Comparison of ENCODE assay signal across 14 mouse cellular contexts in the genomic region with DNA sequence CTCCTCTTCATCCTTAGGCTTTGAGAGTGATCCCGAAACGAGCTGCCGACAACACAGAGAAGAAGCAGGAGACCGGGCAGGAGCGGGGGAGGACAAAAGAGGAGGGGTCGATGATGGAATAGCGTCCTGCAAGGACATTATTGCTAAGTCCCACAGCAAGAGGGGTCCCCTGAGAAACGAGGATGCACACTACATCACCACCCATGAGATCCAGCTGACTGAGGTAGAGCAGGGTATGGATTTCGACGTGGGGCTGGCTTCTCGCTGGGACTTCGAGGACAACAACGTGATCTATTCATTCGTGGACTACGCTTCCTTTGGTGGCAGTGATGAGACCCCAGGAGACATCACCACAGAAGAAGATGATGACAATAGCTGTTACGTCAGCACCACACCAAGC. TPM values are rescaled to one million over a fixed set of nuclear protein-coding genes. Genes with fewer than 3 reads are reported as not detected.
DNase-seq lines count a peak whose midpoint lies in the region; ATAC-seq lines count a peak whose summit lies in the region.
"Had no signal": no experiment of that assay in that cellular context is flagged by ENCODE, and none has a peak within 500 bp of the region (broad histone marks: within the 10 kb centered on the region; RNA-seq: fewer than 3 reads in every experiment).

No protein-coding gene starts in this region.

- H3K27me3 ChIP-seq in forebrain, embryonic 13.5 days, result no peaks in the 10 kb centered on the region
- no peaks in the 10 kb centered on the region for H3K27me3 ChIP-seq in forebrain, embryonic 16.5 days (replicated peaks; ENCODE audit: control insufficient read depth, insufficient read depth, low read length)
- H3K27me3 ChIP-seq in heart, embryonic 14.5 days (ENCODE audit: control insufficient read depth, insufficient read depth, low read length), result no peaks in the 10 kb centered on the region
- no peaks in the 10 kb centered on the region for H3K27me3 ChIP-seq in heart, embryonic 15.5 days
- no peaks in the 10 kb centered on the region; the same call in 1 of the 2 replicates for H3K27me3 ChIP-seq in limb, embryonic 10.5 days (ENCODE audit: low read depth, poor library complexity, severe bottlenecking)
- H3K27me3 ChIP-seq in neural tube, embryonic 15.5 days (replicated peaks), result no peaks in the 10 kb centered on the region
- H3K27me3 ChIP-seq: embryonic facial prominence, embryonic 13.5 days; limb, embryonic 15.5 days; neural tube, embryonic 12.5 days had no signal

- no peak overlapping the region for H3K9ac ChIP-seq in forebrain, embryonic 13.5 days
- no peak overlapping the region for H3K9ac ChIP-seq in forebrain, embryonic 16.5 days (replicated peaks; ENCODE audit: low read depth, low read length)
- H3K9ac ChIP-seq in heart, embryonic 14.5 days (ENCODE audit: low read length), result peak overlapping the region; percentile 87
- H3K9ac ChIP-seq in heart, embryonic 15.5 days, result peak overlapping the region; percentile 65
- H3K9ac ChIP-seq in neural tube, embryonic 15.5 days (replicated peaks), result no peak overlapping the region
- H3K9ac ChIP-seq: embryonic facial prominence, embryonic 13.5 days; limb, embryonic 15.5 days; lung, embryonic 14.5 days; neural tube, embryonic 12.5 days had no signal

- no peaks in the 10 kb centered on the region for H3K36me3 ChIP-seq in forebrain, embryonic 13.5 days (ENCODE audit: poor library complexity, severe bottlenecking)
- H3K36me3 ChIP-seq in forebrain, embryonic 16.5 days (ENCODE audit: control insufficient read depth, insufficient read depth), result no peaks in the 10 kb centered on the region
- no peaks in the 10 kb centered on the region for H3K36me3 ChIP-seq in heart, embryonic 14.5 days (ENCODE audit: control insufficient read depth, insufficient read depth, low read length)
- no peaks in the 10 kb centered on the region for H3K36me3 ChIP-seq in heart, embryonic 15.5 days
- H3K36me3 ChIP-seq in limb, embryonic 10.5 days, result no peaks in the 10 kb centered on the region
- no peaks in the 10 kb centered on the region for H3K36me3 ChIP-seq in neural tube, embryonic 15.5 days
- H3K36me3 ChIP-seq: embryonic facial prominence, embryonic 13.5 days; limb, embryonic 15.5 days; neural tube, embryonic 12.5 days had no signal

- 83% methylated on average over 16 of the region's 16 CpGs for WGBS in forebrain, embryonic 13.5 days
- WGBS in forebrain, embryonic 16.5 days, result 72% methylated on average over 16 of the region's 16 CpGs
- WGBS in heart, embryonic 14.5 days, result 61% methylated on average over 16 of the region's 16 CpGs
- WGBS in heart, embryonic 15.5 days, result 73% methylated on average over 16 of the region's 16 CpGs
- WGBS in limb, embryonic 10.5 days, result 90% methylated on average over 16 of the region's 16 CpGs
- 85% methylated on average over 16 of the region's 16 CpGs for WGBS in neural tube, embryonic 15.5 days

- no peak overlapping the region for H3K4me3 ChIP-seq in forebrain, embryonic 13.5 days
- H3K4me3 ChIP-seq in forebrain, embryonic 16.5 days (replicated peaks; ENCODE audit: low read length), result no peak overlapping the region
- peak overlapping the region; percentile 40 to 50 for H3K4me3 ChIP-seq in heart, embryonic 14.5 days (ENCODE audit: control insufficient read depth in 1 of 2, insufficient read depth in 1 of 2, low read depth in 1 of 2, low read length in 2 of 2)
- peak overlapping the region; percentile 53 for H3K4me3 ChIP-seq in heart, embryonic 15.5 days
- H3K4me3 ChIP-seq in limb, embryonic 10.5 days, result no peak overlapping the region
- H3K4me3 ChIP-seq in neural tube, embryonic 15.5 days (replicated peaks), result no peak overlapping the region
- H3K4me3 ChIP-seq: embryonic facial prominence, embryonic 13.5 days; megakaryocyte, embryonic 14.5 days; neural tube, embryonic 12.5 days had no signal

- H3K4me2 ChIP-seq in forebrain, embryonic 13.5 days, result no peak overlapping the region
- no peak overlapping the region for H3K4me2 ChIP-seq in forebrain, embryonic 16.5 days (ENCODE audit: low read length)
- H3K4me2 ChIP-seq in heart, embryonic 14.5 days (ENCODE audit: low read length), result peak overlapping the region; percentile 80
- peak overlapping the region; percentile 76 for H3K4me2 ChIP-seq in heart, embryonic 15.5 days
- H3K4me2 ChIP-seq in neural tube, embryonic 15.5 days, result no peak overlapping the region
- H3K4me2 ChIP-seq: embryonic facial prominence, embryonic 13.5 days; limb, embryonic 15.5 days; neural tube, embryonic 12.5 days had no signal

- H3K27ac ChIP-seq in forebrain, embryonic 13.5 days, result no peak overlapping the region
- H3K27ac ChIP-seq in forebrain, embryonic 16.5 days (ENCODE audit: low read length), result no peak overlapping the region; the same call in 1 of the 2 replicates
- peak overlapping the region; percentile 87 to 97 for H3K27ac ChIP-seq in heart, embryonic 14.5 days (replicated peaks in 1 of 2; ENCODE audit: control insufficient read depth in 1 of 2, insufficient read depth in 1 of 2, low read depth in 2 of 2, low read length in 2 of 2)
- H3K27ac ChIP-seq in heart, embryonic 15.5 days, result peak overlapping the region; percentile 96
- peak overlapping the region; percentile 51 for H3K27ac ChIP-seq in limb, embryonic 10.5 days
- H3K27ac ChIP-seq in neural tube, embryonic 15.5 days (replicated peaks), result no peak overlapping the region
- H3K27ac ChIP-seq: neural tube, embryonic 12.5 days had no signal

- no peak for DNase-seq in heart, adult 18-20 months
- DNase-seq in limb, embryonic 10.5 days (ENCODE audit: low spot score), result no peak
- DNase-seq in cerebellum, postnatal 36 days, result no peak
- DNase-seq: adrenal gland, adult 8-10 months; lung, embryonic 14.5 days had no signal

- H3K4me1 ChIP-seq in forebrain, embryonic 13.5 days, result peaks cover 21% of the 10 kb centered on the region
- H3K4me1 ChIP-seq in forebrain, embryonic 16.5 days (replicated peaks; ENCODE audit: control insufficient read depth, insufficient read depth, low read length), result peaks cover 25% of the 10 kb centered on the region
- peaks cover 27 to 55% of the 10 kb centered on the region in 2 experiments for H3K4me1 ChIP-seq in heart, embryonic 14.5 days (ENCODE audit: control insufficient read depth in 2 of 2, insufficient read depth in 2 of 2, low read length in 2 of 2)
- peaks cover 27% of the 10 kb centered on the region for H3K4me1 ChIP-seq in heart, embryonic 15.5 days (replicated peaks)
- H3K4me1 ChIP-seq in limb, embryonic 10.5 days, result peaks cover 43% of the 10 kb centered on the region
- peaks cover 19% of the 10 kb centered on the region for H3K4me1 ChIP-seq in neural tube, embryonic 15.5 days

- H3K9me3 ChIP-seq in forebrain, embryonic 13.5 days (replicated peaks), result no peaks in the 10 kb centered on the region
- no peaks in the 10 kb centered on the region for H3K9me3 ChIP-seq in forebrain, embryonic 16.5 days (ENCODE audit: control insufficient read depth, low read length)
- no peaks in the 10 kb centered on the region for H3K9me3 ChIP-seq in heart, embryonic 14.5 days (ENCODE audit: control insufficient read depth, low read length)
- no peaks in the 10 kb centered on the region for H3K9me3 ChIP-seq in heart, embryonic 15.5 days (replicated peaks)
- H3K9me3 ChIP-seq in limb, embryonic 10.5 days (replicated peaks), result no peaks in the 10 kb centered on the region
- no peaks in the 10 kb centered on the region for H3K9me3 ChIP-seq in neural tube, embryonic 15.5 days (replicated peaks)
- H3K9me3 ChIP-seq: embryonic facial prominence, embryonic 13.5 days; limb, embryonic 15.5 days; neural tube, embryonic 12.5 days had no signal

- ATAC-seq in forebrain, embryonic 13.5 days, result peak; percentile 21; the same call in 1 of the 2 replicates
- ATAC-seq in forebrain, embryonic 16.5 days, result no peak
- ATAC-seq in heart, embryonic 14.5 days (ENCODE audit: insufficient number of reproducible peaks, insufficient read depth, low FRiP score, low read depth), result no peak
- no peak for ATAC-seq in heart, embryonic 15.5 days (replicated peaks; ENCODE audit: insufficient number of reproducible peaks, insufficient read depth, low FRiP score, low read depth)
- no peak for ATAC-seq in neural tube, embryonic 15.5 days (ENCODE audit: low FRiP score)

RNA-seq across cellular contexts. Expression of gene 1110002E22Rik, which starts 1.1 kb away (rescaled TPM):
- 0.05 and 0.08 TPM in 2 replicates for polyA plus RNA-seq in forebrain, embryonic 13.5 days (2015; fragmentation: Nextera tagmentation; extraction: Ambion mirVana)
- 0.24 and 0.32 TPM in 2 replicates for polyA plus RNA-seq in forebrain, embryonic 16.5 days (2015; fragmentation: Nextera tagmentation; extraction: Ambion mirVana)
- polyA plus RNA-seq in heart, embryonic 14.5 days (2014; fragmentation: Nextera tagmentation; extraction: Ambion mirVana), result 16.5 and 18.7 TPM in 2 replicates
- total RNA-seq in heart, adult 18-20 months (2021), result 10 to 100 TPM; 37.3 to 51.9 TPM
- polyA plus RNA-seq in heart, embryonic 15.5 days (2015; fragmentation: Nextera tagmentation; extraction: Ambion mirVana), result 13.8 and 16.0 TPM in 2 replicates
- polyA plus RNA-seq in limb, embryonic 10.5 days (2016; fragmentation: Nextera tagmentation; extraction: Ambion mirVana), result 0.06 and 0.15 TPM in 2 replicates
- 0.23 and 0.31 TPM in 2 replicates for polyA plus RNA-seq in neural tube, embryonic 15.5 days (2015; fragmentation: Nextera tagmentation; extraction: Ambion mirVana)

RNA-seq across cellular contexts. Expression of gene Gm5105, which starts 1.3 kb away (rescaled TPM):
- polyA plus RNA-seq in forebrain, embryonic 13.5 days (2015; fragmentation: Nextera tagmentation; extraction: Ambion mirVana), result not detected in 2 replicates
- 0.14 TPM in 1 of 2 replicates, not detected in the other for polyA plus RNA-seq in forebrain, embryonic 16.5 days (2015; fragmentation: Nextera tagmentation; extraction: Ambion mirVana)
- polyA plus RNA-seq in heart, embryonic 14.5 days (2014; fragmentation: Nextera tagmentation; extraction: Ambion mirVana), result 0.57 and 0.89 TPM in 2 replicates
- 1 to 10 TPM; 1.1 to 1.2 TPM for total RNA-seq in heart, adult 18-20 months (2021)
- 0.47 and 0.58 TPM in 2 replicates for polyA plus RNA-seq in heart, embryonic 15.5 days (2015; fragmentation: Nextera tagmentation; extraction: Ambion mirVana)
- polyA plus RNA-seq in limb, embryonic 10.5 days (2016; fragmentation: Nextera tagmentation; extraction: Ambion mirVana), result not detected in 2 replicates
- 0.10 and 0.23 TPM in 2 replicates for polyA plus RNA-seq in neural tube, embryonic 15.5 days (2015; fragmentation: Nextera tagmentation; extraction: Ambion mirVana)
- polyA plus RNA-seq: embryonic facial prominence, embryonic 13.5 days; lung, embryonic 14.5 days; neural tube, embryonic 12.5 days had no signal

Comparison
In these comparisons a context has a peak if more than half of its experiments do, and no peak if none do; other contexts are left out.
1. H3K27ac ChIP-seq: peak in heart, embryonic 14.5 days (2 of 2), heart, embryonic 15.5 days (single experiment) and limb, embryonic 10.5 days (single experiment); none in forebrain, embryonic 13.5 days (single experiment), forebrain, embryonic 16.5 days (single experiment) and neural tube, embryonic 15.5 days (single experiment).
2. H3K4me2 ChIP-seq: peak in heart, embryonic 14.5 days (single experiment) and heart, embryonic 15.5 days (single experiment); none in forebrain, embryonic 13.5 days (single experiment), forebrain, embryonic 16.5 days (single experiment) and neural tube, embryonic 15.5 days (single experiment).
3. H3K4me3 ChIP-seq: peak in heart, embryonic 14.5 days (2 of 2) and heart, embryonic 15.5 days (single experiment); none in forebrain, embryonic 13.5 days (single experiment), forebrain, embryonic 16.5 days (single experiment), limb, embryonic 10.5 days (single experiment) and neural tube, embryonic 15.5 days (single experiment).
4. H3K9ac ChIP-seq: peak in heart, embryonic 14.5 days (single experiment) and heart, embryonic 15.5 days (single experiment); none in forebrain, embryonic 13.5 days (single experiment), forebrain, embryonic 16.5 days (single experiment) and neural tube, embryonic 15.5 days (single experiment).
5. RNA of gene 1110002E22Rik, which starts 1.1 kb away (polyA plus RNA-seq): 16.5 to 18.7 TPM in heart, embryonic 14.5 days and 13.8 to 16.0 TPM in heart, embryonic 15.5 days; 0.24 to 0.32 TPM in forebrain, embryonic 16.5 days, 0.23 to 0.31 TPM in neural tube, embryonic 15.5 days, 0.06 to 0.15 TPM in limb, embryonic 10.5 days and 0.05 to 0.08 TPM in forebrain, embryonic 13.5 days; every median in the first group is over 10 times any median in the second.